Mouse (Mus musculus): ENCODE results near the gene Jtb. TPM values are rescaled to one million over a fixed set of nuclear protein-coding genes. Genes with fewer than 3 reads are reported as not detected.

Gene Jtb
- total and polyA plus RNA-seq, 2 experiments, result 44.9 to 77.0 TPM

DNA sequence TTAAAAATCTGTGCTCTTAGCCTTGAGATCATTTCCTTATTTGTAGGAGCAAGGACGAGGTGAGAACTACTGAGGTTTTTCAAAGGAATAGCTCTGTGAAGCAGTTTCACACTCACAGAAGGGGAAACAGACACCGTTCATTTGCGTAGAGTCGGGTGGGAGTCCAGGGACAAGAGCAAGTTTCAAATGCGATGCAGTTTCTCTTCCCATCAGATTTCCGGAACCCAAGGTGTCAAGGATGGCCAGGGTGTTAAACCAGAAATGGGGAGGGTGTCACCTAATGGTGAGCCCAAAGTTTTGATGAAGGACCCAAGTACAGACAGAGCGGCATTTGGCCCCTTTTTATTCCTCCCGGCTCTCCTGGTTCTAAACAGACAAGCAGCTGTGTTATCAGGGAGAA is 322 bp upstream of the Jtb start:
- no peaks in the 10 kb centered on the region for H3K27me3 ChIP-seq (ENCODE audit: control insufficient read depth, insufficient read depth, low read length)
- TF ChIP-seq POLR2A (IDR thresholded peaks at IDR 0.05; ENCODE audit: extremely low read depth, insufficient read depth, low read length), result no peak
- TF ChIP-seq CTCF (IDR thresholded peaks at IDR 0.05; ENCODE audit: low read depth, low read length), result no peak
- H3K79me2 ChIP-seq (ENCODE audit: control insufficient read depth, insufficient read depth, low read length), result no peaks in the 10 kb centered on the region
- H3K4me3 ChIP-seq (ENCODE audit: insufficient read depth, low read depth, low read length), result peak overlapping the region; percentile 84
- WGBS, result 22% methylated on average over 8 of the region's 8 CpGs
- peak overlapping the region; percentile 45; the same call in 1 of the 2 replicates for H3K9ac ChIP-seq (ENCODE audit: low read depth, low read length)
- peaks cover 16% of the 10 kb centered on the region for H3K36me3 ChIP-seq (ENCODE audit: control insufficient read depth, insufficient read depth, low read length)
- H3K27ac ChIP-seq (replicated peaks; ENCODE audit: insufficient read depth, low read depth, low read length), result peak overlapping the region; percentile 30
- peaks cover 6% of the 10 kb centered on the region for H3K4me1 ChIP-seq (ENCODE audit: control insufficient read depth, insufficient read depth, low read length)
- no peak for DNase-seq (ENCODE audit: extremely low read depth, low read depth, low spot score)

DNA sequence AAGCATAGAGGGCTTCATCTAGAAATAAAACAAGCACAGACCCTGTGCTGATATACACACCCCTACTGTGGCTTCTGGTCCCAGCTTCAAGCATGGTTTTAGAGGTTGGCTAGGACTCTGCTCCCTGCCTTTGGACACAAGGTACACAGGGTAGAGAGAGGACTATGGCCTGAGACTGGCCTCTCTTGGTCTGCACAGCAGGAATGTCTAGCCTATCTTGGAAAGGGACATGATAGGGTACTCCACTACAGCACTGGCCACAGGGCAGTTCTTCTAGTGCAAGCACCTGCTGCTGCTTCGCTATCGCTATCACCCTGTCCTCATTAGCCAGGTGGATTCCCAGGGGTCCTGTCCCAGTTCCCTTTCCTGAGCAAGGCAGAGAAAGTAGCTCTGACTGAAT is 9.9 kb downstream of the Jtb start:
- H3K79me2 ChIP-seq (ENCODE audit: control insufficient read depth, insufficient read depth, low read length), result no peaks in the 10 kb centered on the region
- peaks cover 3% of the 10 kb centered on the region; the same call in 1 of the 2 replicates for H3K4me1 ChIP-seq (ENCODE audit: control insufficient read depth, insufficient read depth, low read length)
- DNase-seq (ENCODE audit: extremely low read depth, low read depth, low spot score), result peak; percentile 67
- 87% methylated on average over 2 of the region's 2 CpGs for WGBS
- TF ChIP-seq POLR2A (IDR thresholded peaks at IDR 0.05; ENCODE audit: extremely low read depth, insufficient read depth, low read length) (no peak), CTCF (IDR thresholded peaks at IDR 0.05; ENCODE audit: low read depth, low read length) (no peak)
- no peak overlapping the region for H3K4me3 ChIP-seq (ENCODE audit: insufficient read depth, low read depth, low read length)
- no peaks in the 10 kb centered on the region for H3K27me3 ChIP-seq (ENCODE audit: control insufficient read depth, insufficient read depth, low read length)
- H3K27ac ChIP-seq (replicated peaks; ENCODE audit: insufficient read depth, low read depth, low read length), result no peak overlapping the region
- H3K36me3 ChIP-seq (ENCODE audit: control insufficient read depth, insufficient read depth, low read length), result no peaks in the 10 kb centered on the region
- H3K9ac ChIP-seq (ENCODE audit: low read depth, low read length), result no peak overlapping the region

GRCm38 (mm10) chr3:90241669-90242358 is 10.4 kb downstream of the Jtb start:
- 89% methylated on average over 10 of the region's 10 CpGs for WGBS
- no peak overlapping the region for H3K4me3 ChIP-seq (ENCODE audit: insufficient read depth, low read depth, low read length)
- no peak overlapping the region for H3K27ac ChIP-seq (replicated peaks; ENCODE audit: insufficient read depth, low read depth, low read length)
- no peaks in the 10 kb centered on the region for H3K36me3 ChIP-seq (ENCODE audit: control insufficient read depth, insufficient read depth, low read length)
- H3K27me3 ChIP-seq (ENCODE audit: control insufficient read depth, insufficient read depth, low read length), result no peaks in the 10 kb centered on the region
- DNase-seq (ENCODE audit: extremely low read depth, low read depth, low spot score), result no peak
- H3K4me1 ChIP-seq (ENCODE audit: control insufficient read depth, insufficient read depth, low read length), result peaks cover 3% of the 10 kb centered on the region; the same call in 1 of the 2 replicates
- TF ChIP-seq CTCF (IDR thresholded peaks at IDR 0.05; ENCODE audit: low read depth, low read length), result no peak
- TF ChIP-seq POLR2A (IDR thresholded peaks at IDR 0.05; ENCODE audit: extremely low read depth, insufficient read depth, low read length), result no peak
- H3K9ac ChIP-seq (ENCODE audit: low read depth, low read length), result no peak overlapping the region
- H3K79me2 ChIP-seq (ENCODE audit: control insufficient read depth, insufficient read depth, low read length), result no peaks in the 10 kb centered on the region

GRCm38 (mm10) chr3:90242984-90243775 is 11.8 kb downstream of the Jtb start, which contains the start of gene Creb3l4:
TSS of gene Creb3l4 (minus strand) at chr3:90243512.
- Histone ChIP-seq H3K27me3 (ENCODE audit: control insufficient read depth, insufficient read depth, low read length) (no peaks in the 10 kb centered on the region), H3K4me3 (ENCODE audit: insufficient read depth, low read depth, low read length) (peak within 1 kb of the TSS; percentile 3; the same call in 1 of the 2 replicates), H3K36me3 (ENCODE audit: control insufficient read depth, insufficient read depth, low read length) (no peaks in the 10 kb centered on the region), H3K4me1 (ENCODE audit: control insufficient read depth, insufficient read depth, low read length) (peaks cover 5% of the 10 kb centered on the region; the same call in 1 of the 2 replicates), H3K9ac (ENCODE audit: low read depth, low read length) (no peak within 1 kb of the TSS), H3K27ac (replicated peaks; ENCODE audit: insufficient read depth, low read depth, low read length) (no peak within 1 kb of the TSS), H3K79me2 (ENCODE audit: control insufficient read depth, insufficient read depth, low read length) (no peaks in the 10 kb centered on the region; the same call in 1 of the 2 replicates)
- TF ChIP-seq CTCF (IDR thresholded peaks at IDR 0.05; ENCODE audit: low read depth, low read length) (no peak), POLR2A (IDR thresholded peaks at IDR 0.05; ENCODE audit: extremely low read depth, insufficient read depth, low read length) (no peak)
- DNase-seq (ENCODE audit: extremely low read depth, low read depth, low spot score), result no peak
- 46% methylated on average over 19 of the region's 19 CpGs for WGBS

- TF ChIP-seq POLR2A (IDR thresholded peaks at IDR 0.05; ENCODE audit: extremely low read depth, insufficient read depth, low read length), result no peak
- TF ChIP-seq CTCF (IDR thresholded peaks at IDR 0.05; ENCODE audit: low read depth, low read length), result no peak
- Histone ChIP-seq H3K27me3 (ENCODE audit: control insufficient read depth, insufficient read depth, low read length) (no peaks in the 10 kb centered on the region), H3K27ac (replicated peaks; ENCODE audit: insufficient read depth, low read depth, low read length) (no peak overlapping the region), H3K4me3 (ENCODE audit: insufficient read depth, low read depth, low read length) (no peak overlapping the region), H3K4me1 (ENCODE audit: control insufficient read depth, insufficient read depth, low read length) (peaks cover 2% of the 10 kb centered on the region; the same call in 1 of the 2 replicates), H3K79me2 (ENCODE audit: control insufficient read depth, insufficient read depth, low read length) (peaks cover 6% of the 10 kb centered on the region; the same call in 1 of the 2 replicates), H3K36me3 (ENCODE audit: control insufficient read depth, insufficient read depth, low read length) (0 out of 2 replicates have a peak, but pooled peaks cover 3% of the 10 kb centered on the region), H3K9ac (ENCODE audit: low read depth, low read length) (no peak overlapping the region)
- 60% methylated on average over 2 of the region's 2 CpGs for WGBS
- no peak for DNase-seq (ENCODE audit: extremely low read depth, low read depth, low spot score)
These were observed 14.0 kb downstream of the Jtb start for GRCm38 (mm10) chr3:90245406-90245805.
